Mouse (Mus musculus): ENCODE data around the gene Trpv3. TPM values are rescaled to one million over a fixed set of nuclear protein-coding genes. Genes with fewer than 3 reads are reported as not detected.

Gene Trpv3
- polyA plus RNA-seq (2016; fragmentation: Nextera tagmentation; extraction: Ambion mirVana) = 0.04 TPM in 1 of 2 replicates, not detected in the other

DNA sequence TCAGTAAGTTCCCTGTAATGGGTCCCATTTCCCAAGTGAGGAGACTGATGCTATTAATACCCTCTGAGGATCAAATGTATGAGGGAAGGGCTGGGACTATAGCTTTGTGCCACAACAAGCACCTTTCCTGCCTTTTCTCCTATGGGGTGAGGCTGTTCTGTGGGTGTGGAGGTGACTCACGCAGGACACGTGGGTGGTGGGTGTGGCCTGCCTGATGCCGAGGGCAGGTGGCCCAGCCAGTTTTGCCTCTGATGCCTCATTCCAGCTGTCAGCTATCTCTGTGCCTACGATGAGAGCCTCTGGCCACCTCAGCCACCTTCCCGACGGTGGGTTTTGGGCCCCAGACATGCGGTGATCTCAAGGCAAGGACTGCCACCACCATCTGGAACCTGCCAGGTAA lies at the start of gene Trpv3:
TSS of gene Trpv3 (plus strand) at position 122 of the 400 bp plus-strand sequence.
- H3K4me3 ChIP-seq (replicated peaks) = no peak within 1 kb of the TSS
- no peak for ATAC-seq (ENCODE audit: low FRiP score)
- no peaks in the 10 kb centered on the region for H3K27me3 ChIP-seq
- no peak within 1 kb of the TSS for H3K4me2 ChIP-seq
- H3K4me1 ChIP-seq = no peaks in the 10 kb centered on the region
- H3K27ac ChIP-seq = no peak within 1 kb of the TSS
- no peaks in the 10 kb centered on the region for H3K36me3 ChIP-seq (replicated peaks)
- no peaks in the 10 kb centered on the region for H3K9me3 ChIP-seq
- H3K9ac ChIP-seq = no peak within 1 kb of the TSS
- 85% methylated on average over 7 of the region's 7 CpGs for WGBS

- Histone ChIP-seq H3K9me3 (no peaks in the 10 kb centered on the region), H3K27ac (no peak overlapping the region), H3K9ac (no peak overlapping the region), H3K4me2 (no peak overlapping the region), H3K4me1 (no peaks in the 10 kb centered on the region), H3K36me3 (replicated peaks) (no peaks in the 10 kb centered on the region), H3K4me3 (replicated peaks) (no peak overlapping the region), H3K27me3 (peaks cover 6% of the 10 kb centered on the region; the same call in 1 of the 2 replicates)
- ATAC-seq (ENCODE audit: low FRiP score) = no peak
- WGBS = 68% methylated on average over 2 of the region's 2 CpGs
Observed at GRCm38 (mm10) chr11:73219671-73220070, 47.5 kb upstream of the Trpv3 start.

DNA sequence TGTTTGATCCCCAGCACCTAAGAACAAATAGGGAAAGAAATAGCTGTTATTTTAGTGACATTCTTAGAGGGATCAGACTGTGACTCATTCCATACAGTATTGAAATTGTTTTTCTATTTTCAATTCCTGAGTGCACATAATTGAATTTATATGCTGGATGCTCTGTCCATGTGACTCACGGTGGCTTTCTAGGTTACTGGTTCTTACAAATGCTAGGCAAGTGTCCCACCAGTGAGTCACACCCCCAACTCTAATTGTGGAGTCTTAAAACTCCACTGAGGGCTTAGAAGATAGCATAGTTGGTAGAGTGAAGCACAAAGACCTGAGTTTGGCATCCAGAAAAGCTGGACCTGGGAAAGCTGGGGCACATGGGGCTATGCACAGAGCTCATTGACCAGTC lies 46.5 kb upstream of the Trpv3 start:
- Histone ChIP-seq H3K27me3 (no peaks in the 10 kb centered on the region; the same call in 1 of the 2 replicates), H3K4me1 (no peaks in the 10 kb centered on the region), H3K36me3 (replicated peaks) (no peaks in the 10 kb centered on the region), H3K27ac (no peak overlapping the region), H3K4me3 (replicated peaks) (no peak overlapping the region), H3K4me2 (no peak overlapping the region), H3K9ac (no peak overlapping the region), H3K9me3 (no peaks in the 10 kb centered on the region)
- WGBS = 80% methylated on average over 1 of the region's 1 CpGs
- ATAC-seq (ENCODE audit: low FRiP score) = no peak

- no peak for ATAC-seq (ENCODE audit: low FRiP score)
- Histone ChIP-seq H3K36me3 (replicated peaks) (no peaks in the 10 kb centered on the region), H3K4me2 (no peak overlapping the region), H3K27ac (no peak overlapping the region), H3K9me3 (no peaks in the 10 kb centered on the region), H3K4me1 (no peaks in the 10 kb centered on the region), H3K4me3 (replicated peaks) (no peak overlapping the region), H3K9ac (no peak overlapping the region), H3K27me3 (no peaks in the 10 kb centered on the region; the same call in 1 of the 2 replicates)
- WGBS = 53% methylated on average over 5 of the region's 5 CpGs
Observed at GRCm38 (mm10) chr11:73222846-73223245, 44.3 kb upstream of the Trpv3 start.

DNA sequence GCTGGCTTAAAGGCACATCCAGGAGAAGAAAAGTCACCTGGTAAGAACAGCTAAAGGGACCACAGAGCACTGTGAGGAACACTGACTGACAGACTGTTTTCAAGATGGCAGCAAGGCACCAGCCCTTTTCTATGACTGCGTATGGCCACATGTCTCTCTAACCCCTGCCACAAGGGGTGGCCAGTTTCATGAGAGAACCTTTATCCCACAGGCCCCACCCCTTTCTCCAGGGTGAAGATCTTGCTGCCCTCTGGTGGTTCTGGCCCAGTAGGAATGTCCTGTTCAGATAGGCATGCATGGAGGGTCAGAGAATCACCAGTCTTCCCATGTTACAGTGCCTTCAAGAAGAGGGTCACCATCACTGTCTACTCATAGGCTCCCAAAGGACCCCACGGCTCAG lies 43.2 kb upstream of the Trpv3 start:
- WGBS = 82% methylated on average over 2 of the region's 2 CpGs
- no peaks in the 10 kb centered on the region for H3K4me1 ChIP-seq
- H3K4me2 ChIP-seq = no peak overlapping the region
- peaks cover 2% of the 10 kb centered on the region; the same call in 1 of the 2 replicates for H3K9me3 ChIP-seq
- no peak overlapping the region for H3K4me3 ChIP-seq (replicated peaks)
- H3K27me3 ChIP-seq = no peaks in the 10 kb centered on the region; the same call in 1 of the 2 replicates
- no peak overlapping the region for H3K27ac ChIP-seq
- H3K9ac ChIP-seq = no peak overlapping the region
- H3K36me3 ChIP-seq (replicated peaks) = no peaks in the 10 kb centered on the region
- no peak for ATAC-seq (ENCODE audit: low FRiP score)

DNA sequence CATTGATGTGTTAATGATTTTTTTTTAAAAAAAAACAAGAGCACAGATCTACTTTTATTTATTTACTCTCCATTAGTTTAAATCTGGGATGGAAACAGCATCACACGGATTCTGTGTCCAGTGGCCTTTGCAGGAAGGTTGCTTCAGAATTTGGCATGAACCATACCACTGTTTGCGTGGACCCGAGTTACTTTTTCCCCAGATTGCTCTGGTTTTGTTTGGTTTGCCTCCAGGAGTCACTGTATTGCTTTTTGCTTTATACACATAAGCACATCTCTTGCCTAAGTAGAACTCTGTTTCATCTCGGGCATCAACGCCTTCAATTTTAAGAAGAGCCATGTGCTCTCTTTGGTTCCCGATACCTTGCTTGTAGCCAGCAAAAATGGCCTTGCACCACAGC lies 41.3 kb upstream of the Trpv3 start:
- Histone ChIP-seq H3K4me3 (replicated peaks) (no peak overlapping the region), H3K27ac (no peak overlapping the region), H3K9me3 (peaks cover 4% of the 10 kb centered on the region; the same call in 1 of the 2 replicates), H3K4me2 (no peak overlapping the region), H3K4me1 (no peaks in the 10 kb centered on the region), H3K9ac (no peak overlapping the region), H3K27me3 (no peaks in the 10 kb centered on the region; the same call in 1 of the 2 replicates), H3K36me3 (replicated peaks) (no peaks in the 10 kb centered on the region)
- WGBS = 93% methylated on average over 6 of the region's 6 CpGs
- no peak for ATAC-seq (ENCODE audit: low FRiP score)

- H3K4me3 ChIP-seq (replicated peaks) = no peak overlapping the region
- no peaks in the 10 kb centered on the region for H3K36me3 ChIP-seq (replicated peaks)
- WGBS = 86% methylated on average over 5 of the region's 5 CpGs
- no peaks in the 10 kb centered on the region for H3K27me3 ChIP-seq
- H3K4me1 ChIP-seq = no peaks in the 10 kb centered on the region
- H3K9ac ChIP-seq = no peak overlapping the region
- peaks cover 4% of the 10 kb centered on the region; the same call in 1 of the 2 replicates for H3K9me3 ChIP-seq
- ATAC-seq (ENCODE audit: low FRiP score) = no peak
- no peak overlapping the region for H3K27ac ChIP-seq
- H3K4me2 ChIP-seq = no peak overlapping the region
Observed at GRCm38 (mm10) chr11:73228881-73229280, 38.3 kb upstream of the Trpv3 start.

DNA sequence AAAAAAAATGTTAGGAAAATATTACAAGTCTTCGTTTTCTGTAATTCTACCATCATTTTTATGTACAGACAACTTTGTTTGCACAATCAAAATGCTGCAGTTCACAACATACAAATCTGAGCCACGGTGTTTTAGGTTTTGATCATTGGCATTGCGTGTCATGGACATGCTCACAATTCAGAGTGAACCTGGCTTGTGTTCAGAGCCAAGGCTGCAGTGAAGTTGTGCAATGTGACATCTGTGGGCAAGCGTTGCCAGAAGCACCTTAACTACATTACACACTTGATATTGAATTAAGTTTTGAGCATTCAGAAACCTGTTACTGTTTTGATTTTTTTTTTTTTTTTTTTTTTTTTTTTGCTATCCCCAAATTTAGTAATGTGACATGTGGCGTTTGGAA lies 37.1 kb upstream of the Trpv3 start:
- Histone ChIP-seq H3K27me3 (no peaks in the 10 kb centered on the region), H3K9me3 (peaks cover 4% of the 10 kb centered on the region; the same call in 1 of the 2 replicates), H3K36me3 (replicated peaks) (no peaks in the 10 kb centered on the region), H3K9ac (no peak overlapping the region), H3K27ac (no peak overlapping the region), H3K4me2 (no peak overlapping the region), H3K4me1 (no peaks in the 10 kb centered on the region), H3K4me3 (replicated peaks) (no peak overlapping the region)
- 91% methylated on average over 5 of the region's 5 CpGs for WGBS
- no peak for ATAC-seq (ENCODE audit: low FRiP score)

DNA sequence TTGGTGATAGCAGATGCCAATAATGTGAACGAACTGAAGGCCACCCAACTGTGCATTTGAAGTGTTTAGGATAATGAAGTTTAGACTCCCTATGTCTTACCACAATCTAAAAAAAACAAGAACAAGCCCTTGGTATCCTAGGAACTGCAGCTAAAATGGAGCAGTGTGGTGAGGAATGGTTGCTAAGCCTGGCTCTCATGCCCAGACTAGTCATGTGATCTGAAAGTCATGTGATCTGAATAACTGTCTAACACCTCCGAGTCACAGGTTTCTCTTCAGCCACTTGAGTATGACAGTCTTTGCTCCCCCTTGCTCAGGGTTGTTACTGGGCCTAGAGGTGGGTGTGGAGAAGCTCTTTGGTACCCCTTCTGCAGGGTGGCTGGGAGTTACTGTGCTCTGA lies 34.7 kb upstream of the Trpv3 start:
- no peak overlapping the region for H3K27ac ChIP-seq
- H3K4me1 ChIP-seq = no peaks in the 10 kb centered on the region
- no peak overlapping the region for H3K9ac ChIP-seq
- no peaks in the 10 kb centered on the region for H3K27me3 ChIP-seq
- ATAC-seq (ENCODE audit: low FRiP score) = no peak
- 66% methylated on average over 2 of the region's 2 CpGs for WGBS
- H3K4me2 ChIP-seq = no peak overlapping the region
- no peak overlapping the region for H3K4me3 ChIP-seq (replicated peaks)
- peaks cover 4% of the 10 kb centered on the region; the same call in 1 of the 2 replicates for H3K9me3 ChIP-seq
- H3K36me3 ChIP-seq (replicated peaks) = no peaks in the 10 kb centered on the region

DNA sequence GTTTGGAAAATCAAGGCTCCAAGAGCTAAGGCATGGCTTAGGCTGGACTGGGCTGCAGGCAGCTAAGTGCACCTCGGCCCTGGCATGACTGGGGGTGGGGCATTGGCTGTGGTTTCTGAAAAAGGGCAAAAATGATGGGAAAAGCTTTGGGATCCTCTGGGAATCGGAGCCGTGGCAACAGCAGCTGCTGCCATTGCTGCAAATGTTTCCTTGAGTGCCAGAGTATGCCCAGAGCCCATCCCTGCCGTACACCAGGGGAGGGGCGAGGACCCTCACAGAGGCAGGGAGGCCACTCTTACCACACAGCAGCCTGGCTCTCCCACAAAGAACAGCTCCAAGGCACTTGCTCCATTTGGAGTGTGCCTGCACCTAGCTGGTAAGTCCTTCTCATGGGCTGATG lies 33.2 kb upstream of the Trpv3 start, which contains the start of gene Trpv1:
TSS of gene Trpv1 (plus strand) at position 301 of the 400 bp plus-strand sequence.
- WGBS = 84% methylated on average over 5 of the region's 5 CpGs
- Histone ChIP-seq H3K27me3 (no peaks in the 10 kb centered on the region), H3K4me1 (no peaks in the 10 kb centered on the region), H3K4me3 (replicated peaks) (no peak within 1 kb of the TSS), H3K36me3 (replicated peaks) (no peaks in the 10 kb centered on the region), H3K9ac (no peak within 1 kb of the TSS), H3K27ac (no peak within 1 kb of the TSS), H3K9me3 (peaks cover 1% of the 10 kb centered on the region; the same call in 1 of the 2 replicates), H3K4me2 (no peak within 1 kb of the TSS)
- no peak for ATAC-seq (ENCODE audit: low FRiP score)

GRCm38 (mm10) chr11:73235990-73236701 lies 31.0 kb upstream of the Trpv3 start:
- Histone ChIP-seq H3K4me1 (no peaks in the 10 kb centered on the region), H3K27ac (no peak overlapping the region), H3K4me3 (replicated peaks) (no peak overlapping the region), H3K36me3 (replicated peaks) (no peaks in the 10 kb centered on the region), H3K9me3 (no peaks in the 10 kb centered on the region), H3K9ac (no peak overlapping the region), H3K27me3 (no peaks in the 10 kb centered on the region), H3K4me2 (no peak overlapping the region)
- WGBS = 53% methylated on average over 5 of the region's 5 CpGs
- no peak for ATAC-seq (ENCODE audit: low FRiP score)

DNA sequence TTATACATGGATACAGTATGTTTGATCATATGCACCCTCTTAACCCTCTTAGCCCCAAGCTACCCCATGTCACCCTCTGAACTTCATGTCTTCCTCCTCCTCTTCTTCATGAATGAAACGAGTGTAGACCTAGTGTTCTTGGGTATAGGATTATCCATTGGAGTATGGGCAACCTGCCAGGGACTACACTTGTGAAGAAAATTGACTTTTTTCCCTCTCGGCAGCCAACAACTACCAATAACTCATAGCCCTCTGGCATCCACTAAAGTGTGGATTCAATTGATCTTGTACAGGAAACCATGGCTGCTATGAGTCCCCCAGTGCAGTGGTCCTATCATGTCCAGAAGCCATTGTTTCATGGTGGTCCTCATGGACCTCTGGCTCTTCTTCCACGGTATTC lies 30.5 kb upstream of the Trpv3 start:
- 80% methylated on average over 3 of the region's 3 CpGs for WGBS
- Histone ChIP-seq H3K36me3 (replicated peaks) (no peaks in the 10 kb centered on the region), H3K9me3 (no peaks in the 10 kb centered on the region), H3K27me3 (no peaks in the 10 kb centered on the region), H3K9ac (no peak overlapping the region), H3K4me2 (no peak overlapping the region), H3K4me1 (no peaks in the 10 kb centered on the region), H3K4me3 (replicated peaks) (no peak overlapping the region), H3K27ac (no peak overlapping the region)
- no peak for ATAC-seq (ENCODE audit: low FRiP score)

DNA sequence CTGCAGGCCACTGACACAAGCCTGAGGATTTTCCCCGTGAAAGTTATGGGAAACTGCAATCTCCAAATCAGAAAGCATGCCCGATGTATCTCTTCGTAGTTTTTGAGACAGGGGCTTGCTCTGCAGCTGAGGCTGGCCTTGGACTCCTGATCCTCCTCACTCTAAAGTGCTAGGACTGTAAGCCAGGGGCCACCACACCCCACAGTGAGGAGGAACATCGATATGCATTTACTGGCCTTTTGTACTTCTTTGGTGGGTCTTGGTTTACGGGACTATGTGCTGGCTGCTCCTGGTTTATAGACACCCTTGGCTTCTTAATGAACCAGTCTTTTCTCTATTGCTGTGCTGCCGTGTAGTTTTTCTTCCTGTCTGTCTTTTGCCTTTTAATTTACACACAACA lies 25.0 kb upstream of the Trpv3 start:
- H3K36me3 ChIP-seq (replicated peaks) = no peaks in the 10 kb centered on the region
- no peak overlapping the region for H3K27ac ChIP-seq
- no peaks in the 10 kb centered on the region for H3K4me1 ChIP-seq
- no peaks in the 10 kb centered on the region for H3K27me3 ChIP-seq
- 89% methylated on average over 6 of the region's 6 CpGs for WGBS
- H3K9me3 ChIP-seq = no peaks in the 10 kb centered on the region
- ATAC-seq (ENCODE audit: low FRiP score) = no peak
- H3K4me3 ChIP-seq (replicated peaks) = no peak overlapping the region
- no peak overlapping the region for H3K9ac ChIP-seq
- no peak overlapping the region for H3K4me2 ChIP-seq

Measured in forebrain, embryonic 12.5 days (tissue).